Mouse (Mus musculus) hematopoietic stem cell, adult 5-6 weeks (primary cell): ENCODE data around the gene Cdc42bpa. TPM values are rescaled to one million over a fixed set of nuclear protein-coding genes. Genes with fewer than 3 reads are reported as not detected.

Experiments used
- ATAC-seq, 2 experiments: fragments of 125-278 bp in 1 of 2; replicated peaks in 1 of 2; 2 replicates each; pipeline ENCODE4 v1.8.0; 2016 to 2017; ENCODE audit warnings: inconsistent platforms in 2 of 2, mild to moderate bottlenecking in 2 of 2, moderate number of reproducible peaks in 2 of 2, low read depth in 1 of 2, moderate TSS enrichment in 1 of 2; ENCODE audit not compliant: low FRiP score in 2 of 2, poor library complexity in 2 of 2, severe bottlenecking in 2 of 2, insufficient read depth in 1 of 2, low TSS enrichment in 1 of 2
- total RNA-seq: library from RNA; stranded (forward); fragments of 172-1452, 232-1000 nt; gene quantifications from 2 replicates; pipeline ENCODE4 v1.2.3, GENCODE M21; 2017

Cdc42bpa gene
- total RNA-seq, 1 experiment from 2014 or later: 18.7 TPM

GRCm38 (mm10) chr1:179953251-179953650 is 7.0 kb upstream of the Cdc42bpa start:
- ATAC-seq: no peak

DNA sequence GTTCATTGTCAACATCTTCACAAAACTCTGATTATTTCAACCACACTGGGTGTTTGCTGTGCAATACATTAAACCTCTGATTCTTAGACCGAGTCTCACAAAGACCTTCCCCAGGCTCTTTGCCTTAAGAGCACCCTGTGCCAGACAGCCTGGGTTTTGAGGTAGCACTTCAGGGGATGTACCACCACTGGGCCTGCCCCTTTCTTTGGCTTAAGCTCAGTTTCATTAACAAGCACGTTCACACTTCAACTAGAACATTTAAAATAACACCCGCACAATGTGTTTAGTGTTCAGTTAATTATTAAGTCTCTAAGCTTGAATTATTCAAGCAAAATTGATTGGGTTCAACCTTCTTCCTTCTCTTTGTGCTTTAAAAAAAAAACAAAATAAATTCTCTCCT is 2.8 kb upstream of the Cdc42bpa start:
- ATAC-seq: no peak

GRCm38 (mm10) chr1:179958871-179959720 is 1.2 kb upstream of the Cdc42bpa start:
- peak; percentile 64 to 68 for ATAC-seq

GRCm38 (mm10) chr1:179960543-179960876 is 238 bp downstream of the Cdc42bpa start:
- no peak for ATAC-seq

GRCm38 (mm10) chr1:179960882-179961698 is 818 bp downstream of the Cdc42bpa start:
- ATAC-seq: no peak

- no peak for ATAC-seq
Observed at GRCm38 (mm10) chr1:179961777-179962176, 1.5 kb downstream of the Cdc42bpa start.

GRCm38 (mm10) chr1:179969776-179970428 is 9.6 kb downstream of the Cdc42bpa start:
- no peak for ATAC-seq

GRCm38 (mm10) chr1:179975021-179975420 is 14.7 kb downstream of the Cdc42bpa start:
- ATAC-seq: no peak

DNA sequence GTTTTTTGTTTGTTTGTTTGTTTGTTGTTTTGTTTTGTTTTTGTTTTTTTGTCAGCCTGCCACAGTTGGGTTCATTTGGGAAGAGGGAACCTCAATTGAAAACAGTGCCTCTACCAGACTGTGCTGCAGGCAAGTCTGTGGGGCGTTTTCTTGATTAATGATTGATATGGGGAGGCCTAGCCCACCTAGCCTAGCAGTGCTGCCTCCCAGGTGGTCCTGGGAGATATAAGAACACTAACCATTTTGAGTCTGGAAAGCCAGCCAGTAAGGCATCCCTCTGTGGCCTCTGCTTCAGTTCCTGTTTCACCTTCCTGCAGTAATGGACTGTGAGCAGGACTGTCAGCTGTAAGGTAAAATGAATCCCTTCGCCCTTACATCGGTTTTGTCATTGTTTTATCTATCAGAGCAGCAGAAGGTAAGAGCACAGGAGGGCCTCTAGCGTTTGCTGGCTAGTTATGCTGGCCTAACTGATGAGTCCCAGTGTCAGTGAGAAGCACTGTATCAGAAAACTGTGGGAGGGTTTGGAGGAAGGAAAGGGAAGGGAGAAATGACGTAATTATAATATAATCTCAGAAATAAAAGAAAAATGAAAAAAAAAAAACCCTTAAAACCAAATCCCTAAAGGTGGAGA is 15.5 kb downstream of the Cdc42bpa start:
- peak in 1 of 2 experiments; percentile 14; a peak in 1 of 4 replicates for ATAC-seq

- ATAC-seq: no peak
Observed at GRCm38 (mm10) chr1:179977437-179977836, 17.2 kb downstream of the Cdc42bpa start.

DNA sequence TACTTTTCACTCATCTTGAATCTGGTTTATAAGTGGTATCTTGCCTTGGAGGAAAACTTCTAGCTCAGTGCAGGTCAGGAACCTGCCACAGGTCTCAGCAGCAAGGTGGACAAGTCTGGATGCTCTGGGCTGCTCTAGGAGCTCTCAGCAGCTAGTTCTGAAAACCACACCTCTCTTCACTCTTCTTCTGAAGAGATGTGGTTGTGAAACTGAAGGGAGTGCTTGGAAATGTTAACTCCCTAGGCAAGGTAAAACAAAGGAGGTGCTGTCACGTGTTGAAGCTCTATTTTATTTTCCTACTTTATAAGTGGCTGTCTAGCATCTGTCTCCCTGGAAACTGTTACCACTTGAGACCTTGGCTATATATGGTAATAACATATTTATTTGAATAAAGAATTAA is 18.5 kb downstream of the Cdc42bpa start:
- no peak for ATAC-seq

DNA sequence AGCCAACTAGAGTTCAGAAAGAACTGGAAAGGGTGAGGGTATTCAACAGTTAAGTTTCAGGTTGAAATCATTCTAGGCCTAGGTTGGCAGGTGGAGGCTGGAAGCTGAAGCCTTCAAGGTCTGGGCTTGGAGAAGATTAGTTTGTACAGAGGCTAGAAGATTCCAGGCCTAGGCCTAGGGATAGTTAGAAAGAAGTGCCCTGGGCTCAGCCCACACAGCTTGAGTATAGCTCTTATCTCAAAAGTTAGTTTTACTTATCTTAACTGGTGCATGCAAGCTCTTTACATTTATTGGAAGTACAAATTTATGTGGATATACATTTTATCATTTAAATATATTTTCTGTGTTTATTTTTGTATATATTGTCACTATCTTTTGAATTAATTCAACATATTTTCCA is 21.4 kb downstream of the Cdc42bpa start:
- no peak for ATAC-seq

GRCm38 (mm10) chr1:179982183-179982582 is 21.9 kb downstream of the Cdc42bpa start:
- no peak for ATAC-seq

DNA sequence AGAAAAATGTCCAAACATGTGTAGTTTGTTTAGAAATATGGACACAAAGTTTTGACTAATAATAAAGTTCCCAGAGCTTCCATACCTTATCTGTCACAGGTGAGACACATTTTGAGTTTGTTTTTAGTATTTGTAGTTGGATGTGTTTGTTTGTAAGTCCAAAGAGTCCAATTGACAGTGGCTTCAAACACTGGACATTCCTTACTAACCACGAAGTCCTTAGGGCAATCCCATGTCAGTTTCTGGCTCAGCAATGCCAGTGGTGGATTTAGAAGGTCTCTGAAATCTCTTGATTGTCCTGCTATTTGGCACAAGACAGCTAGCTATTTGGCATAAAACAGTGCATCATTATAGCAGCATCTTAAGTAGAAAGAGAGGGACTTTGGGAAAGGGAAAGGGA is 22.7 kb downstream of the Cdc42bpa start:
- ATAC-seq: no peak

GRCm38 (mm10) chr1:179984171-179984570 is 23.9 kb downstream of the Cdc42bpa start:
- no peak for ATAC-seq

DNA sequence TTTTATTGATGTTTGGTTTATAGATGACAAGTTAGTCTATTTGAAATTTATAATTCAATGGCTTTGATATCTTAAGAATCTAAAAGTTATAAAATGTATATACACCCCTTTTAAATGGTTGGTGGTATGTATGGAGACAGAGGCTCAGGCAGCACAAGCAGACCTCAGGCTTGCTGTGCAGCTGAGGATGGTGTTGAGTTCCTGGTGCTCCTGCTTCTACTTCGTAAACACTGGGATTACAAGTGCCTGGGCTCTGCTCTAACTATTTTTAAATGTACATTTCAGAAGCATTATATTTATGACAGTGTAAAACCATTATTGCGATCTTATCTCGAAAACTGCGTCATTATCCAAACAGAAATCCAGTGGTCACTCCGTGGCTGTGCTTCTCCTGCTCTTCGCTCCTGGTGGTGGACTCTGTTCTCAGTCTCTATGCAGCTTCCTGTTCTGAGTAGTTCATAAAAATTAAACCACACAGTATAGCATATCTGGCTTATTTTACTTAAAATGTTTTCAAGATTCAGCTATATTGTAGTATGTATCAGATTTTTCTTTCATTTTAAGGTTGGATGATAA is 31.5 kb downstream of the Cdc42bpa start:
- peak in 1 of 2 experiments; percentile 42; a peak in 1 of 4 replicates for ATAC-seq

GRCm38 (mm10) chr1:179992255-179992654 is 32.0 kb downstream of the Cdc42bpa start:
- no peak for ATAC-seq
